Mouse (Mus musculus) induced T-regulatory cell, adult 2 months (primary cell): ENCODE measurements around the gene Rnasek.
A peak's percentile ranks its signal among the peaks of the same experiment; 100 is the strongest.

Experiments used
- DNase-seq: peaks from one replicate; pipeline ENCODE4 v3.0.0-alpha.2; 2012; ENCODE audit warnings: low read depth

The Rnasek gene

GRCm38 (mm10) chr11:70239541-70240279, at the start of gene Rnasek, which contains the start of gene Gm21988:
Gene Rnasek, minus strand, starts transcription at chr11:70239842.
Gene Gm21988, minus strand, starts transcription at chr11:70239830.
- DNase-seq = peak; percentile 93

- DNase-seq = no peak
Observed at GRCm38 (mm10) chr11:70289236-70289635, 49.6 kb upstream of the Rnasek start.

- DNase-seq = no peak
Observed at GRCm38 (mm10) chr11:70288102-70288501, 48.5 kb upstream of the Rnasek start.

GRCm38 (mm10) chr11:70285686-70286085, 46.0 kb upstream of the Rnasek start:
- no peak for DNase-seq

- no peak for DNase-seq
Observed at GRCm38 (mm10) chr11:70284757-70285156, 45.1 kb upstream of the Rnasek start.

GRCm38 (mm10) chr11:70283666-70284065, 44.0 kb upstream of the Rnasek start:
- no peak for DNase-seq

GRCm38 (mm10) chr11:70280441-70280840, 40.8 kb upstream of the Rnasek start:
- no peak for DNase-seq

- no peak for DNase-seq
Observed at GRCm38 (mm10) chr11:70278961-70279360, 39.3 kb upstream of the Rnasek start.

GRCm38 (mm10) chr11:70271641-70272040, 32.0 kb upstream of the Rnasek start:
- peak; percentile 33 for DNase-seq

- no peak for DNase-seq
Observed at GRCm38 (mm10) chr11:70266405-70266804, 26.8 kb upstream of the Rnasek start.

- DNase-seq = no peak
Observed at GRCm38 (mm10) chr11:70265819-70266218, 26.2 kb upstream of the Rnasek start.

GRCm38 (mm10) chr11:70265252-70265651, 25.6 kb upstream of the Rnasek start:
- DNase-seq = peak; percentile 32

- DNase-seq = no peak
Observed at GRCm38 (mm10) chr11:70259035-70259434, 19.4 kb upstream of the Rnasek start.

GRCm38 (mm10) chr11:70254931-70255531, 15.4 kb upstream of the Rnasek start, which contains the start of gene Alox12:
Gene Alox12, minus strand, starts transcription at chr11:70255353.
- DNase-seq = no peak

GRCm38 (mm10) chr11:70254337-70254736, 14.7 kb upstream of the Rnasek start:
- no peak for DNase-seq

- no peak for DNase-seq
Observed at GRCm38 (mm10) chr11:70251853-70252252, 12.2 kb upstream of the Rnasek start.

GRCm38 (mm10) chr11:70250150-70250549, 10.5 kb upstream of the Rnasek start:
- no peak for DNase-seq

GRCm38 (mm10) chr11:70247136-70247845, 7.6 kb upstream of the Rnasek start:
- DNase-seq = peak; percentile 89

- peak; percentile 3 for DNase-seq
Observed at GRCm38 (mm10) chr11:70242591-70242990, 2.9 kb upstream of the Rnasek start.

- DNase-seq = no peak
Observed at GRCm38 (mm10) chr11:70238591-70239440, 826 bp downstream of the Rnasek start.

GRCm38 (mm10) chr11:70237457-70238167, 2.0 kb downstream of the Rnasek start, which contains the start of gene 0610010K14Rik:
Gene 0610010K14Rik, minus strand, starts transcription at chr11:70237914.
- peak; percentile 97 for DNase-seq
